Mouse (Mus musculus) kidney, adult 2 months (tissue): ENCODE results near the gene Pde3a.

Experiments
- CTCF ChIP-seq: fragments of 200-500 bp; conservative IDR thresholded peaks from 2 replicates; pipeline ENCODE4 v1.5.1; 2011; ENCODE audit warnings: low read depth, mild to moderate bottlenecking, control low read depth, low read length, moderate library complexity, mixed read lengths; ENCODE audit not compliant: insufficient read depth, insufficient read length
- POLR2A ChIP-seq: fragments of 200-500 bp; IDR thresholded peaks from one replicate; pipeline ENCODE4 v1.6.1; 2011; ENCODE audit warnings: low read depth, low read length, control low read depth

DNA sequence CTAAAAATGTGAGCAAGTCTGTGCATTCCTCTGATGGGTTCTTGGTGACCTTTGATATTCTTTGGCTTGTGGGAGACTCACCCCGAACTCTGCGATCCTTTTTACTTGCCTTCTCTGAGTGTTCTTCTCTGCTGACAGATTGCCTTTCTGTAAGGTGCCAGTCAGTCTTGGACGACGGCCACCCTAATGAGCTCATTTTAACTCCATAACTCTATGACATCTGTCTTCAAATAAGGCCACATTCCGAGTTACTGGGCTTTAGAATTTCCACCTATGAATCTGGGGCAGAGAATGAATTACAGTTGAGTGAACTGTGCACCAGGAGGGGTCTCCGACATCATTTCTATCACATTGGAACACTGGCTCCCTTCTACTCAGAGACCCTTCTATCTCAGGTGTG, 176.0 kb downstream of the Pde3a start:
- TF ChIP-seq CTCF = no peak
- no peak for TF ChIP-seq POLR2A
